In genomic region chr4:43745187-43745586, GRCm38 (mm10) we compare ENCODE assay signal across 11 mouse cellular contexts. TPM values are rescaled to one million over a fixed set of nuclear protein-coding genes. Genes with fewer than 3 reads are reported as not detected.
DNase-seq lines count a peak whose midpoint lies in the region; ATAC-seq and TF ChIP-seq lines count a peak whose summit lies in the region.
"Had no signal": no experiment of that assay in that cellular context is flagged by ENCODE, and none has a peak within 500 bp of the region (broad histone marks: within the 10 kb centered on the region; RNA-seq: fewer than 3 reads in every experiment).

No protein-coding gene starts in this region.

- H3K4me2 ChIP-seq in embryonic facial prominence, embryonic 11.5 days (ENCODE audit: low read depth, low read length) = no peak overlapping the region
- no peak overlapping the region for H3K4me2 ChIP-seq in limb, embryonic 11.5 days (ENCODE audit: low read depth, severe bottlenecking)

- no peaks in the 10 kb centered on the region for H3K9me3 ChIP-seq in embryonic facial prominence, embryonic 11.5 days (replicated peaks; ENCODE audit: control insufficient read depth, low read length)
- no peaks in the 10 kb centered on the region; the same call in 1 of the 2 replicates for H3K9me3 ChIP-seq in embryonic facial prominence, embryonic 10.5 days
- H3K9me3 ChIP-seq in limb, embryonic 11.5 days (ENCODE audit: control insufficient read depth, low read length) = no peaks in the 10 kb centered on the region
- no peaks in the 10 kb centered on the region for H3K9me3 ChIP-seq in limb, embryonic 10.5 days (replicated peaks)

- intact Hi-C loops in gastrocnemius, postnatal 14 days (cut with DNase I; ENCODE audit: low total_unique reads) = no loop called here

- TF ChIP-seq POLR2A in brain, embryonic 14.5 days (IDR thresholded peaks at IDR 0.05; ENCODE audit: borderline replicate concordance, extremely low read depth, insufficient read depth, insufficient read length, poor library complexity, severe bottlenecking) = no peak

- H3K9ac ChIP-seq in embryonic facial prominence, embryonic 11.5 days (replicated peaks; ENCODE audit: low read length) = no peak overlapping the region
- no peak overlapping the region for H3K9ac ChIP-seq in limb, embryonic 11.5 days (ENCODE audit: low read length)

- peak; percentile 49 for TF ChIP-seq CTCF in brain, embryonic 14.5 days (IDR thresholded peaks at IDR 0.05; ENCODE audit: borderline replicate concordance, extremely low read depth, insufficient read depth, insufficient read length)

- no peaks in the 10 kb centered on the region for H3K4me1 ChIP-seq in embryonic facial prominence, embryonic 11.5 days (ENCODE audit: control insufficient read depth, insufficient read depth, low read length)
- H3K4me1 ChIP-seq in embryonic facial prominence, embryonic 10.5 days = peaks cover 15% of the 10 kb centered on the region; the same call in 1 of the 2 replicates
- H3K4me1 ChIP-seq in limb, embryonic 11.5 days (ENCODE audit: control insufficient read depth, insufficient read depth, low read length) = no peaks in the 10 kb centered on the region
- H3K4me1 ChIP-seq in limb, embryonic 10.5 days = peaks cover 9% of the 10 kb centered on the region

- WGBS in embryonic facial prominence, embryonic 11.5 days = 17% methylated on average over 6 of the region's 6 CpGs
- WGBS in embryonic facial prominence, embryonic 10.5 days = 22% methylated on average over 6 of the region's 6 CpGs
- 20% methylated on average over 6 of the region's 6 CpGs for WGBS in limb, embryonic 11.5 days
- 17% methylated on average over 6 of the region's 6 CpGs for WGBS in limb, embryonic 10.5 days

- no peak overlapping the region for H3K4me3 ChIP-seq in embryonic facial prominence, embryonic 11.5 days (ENCODE audit: low read depth, low read length)
- H3K4me3 ChIP-seq in embryonic facial prominence, embryonic 10.5 days = no peak overlapping the region
- H3K4me3 ChIP-seq in limb, embryonic 11.5 days (ENCODE audit: low read depth, low read length) = no peak overlapping the region
- H3K4me3 ChIP-seq in limb, embryonic 10.5 days = no peak overlapping the region
- H3K4me3 ChIP-seq: megakaryocyte, embryonic 14.5 days had no signal

- no peak for ATAC-seq in embryonic facial prominence, embryonic 11.5 days (replicated peaks; ENCODE audit: insufficient number of reproducible peaks, low FRiP score, low TSS enrichment, low read depth)
- 0 out of 2 replicates have a peak, but pooled peaks have one; percentile 54 for ATAC-seq in limb, embryonic 11.5 days (ENCODE audit: insufficient number of reproducible peaks, low FRiP score, low TSS enrichment, low read depth)

- H3K27me3 ChIP-seq in embryonic facial prominence, embryonic 11.5 days (ENCODE audit: control insufficient read depth, insufficient read depth, low read length) = no peaks in the 10 kb centered on the region
- H3K27me3 ChIP-seq in embryonic facial prominence, embryonic 10.5 days (replicated peaks; ENCODE audit: low read depth, poor library complexity, severe bottlenecking) = no peaks in the 10 kb centered on the region
- H3K27me3 ChIP-seq in limb, embryonic 11.5 days (ENCODE audit: control insufficient read depth, insufficient read depth, low read length) = no peaks in the 10 kb centered on the region
- no peaks in the 10 kb centered on the region for H3K27me3 ChIP-seq in limb, embryonic 10.5 days (ENCODE audit: low read depth, poor library complexity, severe bottlenecking)

- no peaks in the 10 kb centered on the region for H3K36me3 ChIP-seq in embryonic facial prominence, embryonic 11.5 days (replicated peaks; ENCODE audit: control insufficient read depth, insufficient read depth, low read depth, low read length)
- H3K36me3 ChIP-seq in embryonic facial prominence, embryonic 10.5 days (replicated peaks) = no peaks in the 10 kb centered on the region
- no peaks in the 10 kb centered on the region for H3K36me3 ChIP-seq in limb, embryonic 11.5 days (ENCODE audit: control insufficient read depth, insufficient read depth, low read length)
- H3K36me3 ChIP-seq in limb, embryonic 10.5 days = no peaks in the 10 kb centered on the region

- no peak overlapping the region for H3K27ac ChIP-seq in embryonic facial prominence, embryonic 11.5 days (replicated peaks; ENCODE audit: low read depth, low read length)
- no peak overlapping the region for H3K27ac ChIP-seq in embryonic facial prominence, embryonic 10.5 days (replicated peaks)
- H3K27ac ChIP-seq in limb, embryonic 11.5 days (replicated peaks; ENCODE audit: low read depth, low read length) = no peak overlapping the region
- H3K27ac ChIP-seq in limb, embryonic 10.5 days = no peak overlapping the region

- peak; percentile 79 for DNase-seq in embryonic facial prominence, embryonic 11.5 days (ENCODE audit: low spot score)
- DNase-seq in embryonic facial prominence, embryonic 10.5 days (ENCODE audit: low spot score) = no peak
- DNase-seq in limb, embryonic 11.5 days (ENCODE audit: low spot score) = no peak
- DNase-seq in limb, embryonic 10.5 days (ENCODE audit: low spot score) = no peak
- peak; percentile 65 for DNase-seq in brain, embryonic 14.5 days (ENCODE audit: low read depth)
- DNase-seq in lung, postnatal 25 days (ENCODE audit: low spot score) = peak; percentile 55
- no peak for DNase-seq in gastrocnemius, postnatal 14 days
- DNase-seq in spleen, adult 18-20 months = no peak
- DNase-seq: kidney, postnatal 36 days had no signal

RNA-seq across cellular contexts. Expression of gene Spaar, which starts 15.4 kb away (rescaled TPM):
- polyA plus RNA-seq in embryonic facial prominence, embryonic 11.5 days (2014; fragmentation: Nextera tagmentation; extraction: Ambion mirVana) = 0.04 and 0.08 TPM in 2 replicates
- 0.06 TPM in 1 of 2 replicates, not detected in the other for polyA plus RNA-seq in embryonic facial prominence, embryonic 10.5 days (2016; fragmentation: Nextera tagmentation; extraction: Ambion mirVana)
- polyA plus RNA-seq in limb, embryonic 11.5 days (2014; fragmentation: Nextera tagmentation; extraction: Ambion mirVana) = 0.20 and 0.27 TPM in 2 replicates
- polyA plus RNA-seq in limb, embryonic 10.5 days (2016; fragmentation: Nextera tagmentation; extraction: Ambion mirVana) = 0.05 and 0.10 TPM in 2 replicates
- polyA plus RNA-seq in brain, embryonic 14.5 days (2012; rRNA removed) = 0.10 and 0.11 TPM in 2 replicates
- total RNA-seq in gastrocnemius, postnatal 14 days (2021) = 1 to 10 TPM; 1.1 to 2.2 TPM

RNA-seq across cellular contexts. Expression of gene Hrct1, which starts 18.2 kb away (rescaled TPM):
- 0.18 and 0.20 TPM in 2 replicates for polyA plus RNA-seq in embryonic facial prominence, embryonic 11.5 days (2014; fragmentation: Nextera tagmentation; extraction: Ambion mirVana)
- 0.14 TPM in 1 of 2 replicates, not detected in the other for polyA plus RNA-seq in embryonic facial prominence, embryonic 10.5 days (2016; fragmentation: Nextera tagmentation; extraction: Ambion mirVana)
- 0.29 TPM in 1 of 2 replicates, not detected in the other for polyA plus RNA-seq in limb, embryonic 11.5 days (2014; fragmentation: Nextera tagmentation; extraction: Ambion mirVana)
- 0.35 and 0.40 TPM in 2 replicates for polyA plus RNA-seq in limb, embryonic 10.5 days (2016; fragmentation: Nextera tagmentation; extraction: Ambion mirVana)
- 0.38 and 0.53 TPM in 2 replicates for polyA plus RNA-seq in brain, embryonic 14.5 days (2012; rRNA removed)
- total RNA-seq in gastrocnemius, postnatal 14 days (2021) = 1 to 10 TPM; 1.9 to 2.7 TPM

RNA-seq across cellular contexts. Expression of gene Olfr159, which starts 25.6 kb away (rescaled TPM):
- not detected in 2 replicates for polyA plus RNA-seq in embryonic facial prominence, embryonic 11.5 days (2014; fragmentation: Nextera tagmentation; extraction: Ambion mirVana)
- polyA plus RNA-seq in embryonic facial prominence, embryonic 10.5 days (2016; fragmentation: Nextera tagmentation; extraction: Ambion mirVana) = not detected in 2 replicates
- polyA plus RNA-seq in limb, embryonic 11.5 days (2014; fragmentation: Nextera tagmentation; extraction: Ambion mirVana) = not detected in 2 replicates
- polyA plus RNA-seq in limb, embryonic 10.5 days (2016; fragmentation: Nextera tagmentation; extraction: Ambion mirVana) = not detected in 2 replicates
- not detected in 2 replicates for polyA plus RNA-seq in brain, embryonic 14.5 days (2012; rRNA removed)
- not detected for total RNA-seq in gastrocnemius, postnatal 14 days (2021)
- polyA plus RNA-seq: small intestine, adult 2 months had no signal

RNA-seq across cellular contexts. Expression of gene Olfr71, which starts 35.1 kb away (rescaled TPM):
- not detected in 2 replicates for polyA plus RNA-seq in embryonic facial prominence, embryonic 11.5 days (2014; fragmentation: Nextera tagmentation; extraction: Ambion mirVana)
- not detected in 2 replicates for polyA plus RNA-seq in embryonic facial prominence, embryonic 10.5 days (2016; fragmentation: Nextera tagmentation; extraction: Ambion mirVana)
- polyA plus RNA-seq in limb, embryonic 11.5 days (2014; fragmentation: Nextera tagmentation; extraction: Ambion mirVana) = not detected in 2 replicates
- polyA plus RNA-seq in limb, embryonic 10.5 days (2016; fragmentation: Nextera tagmentation; extraction: Ambion mirVana) = not detected in 2 replicates
- polyA plus RNA-seq in brain, embryonic 14.5 days (2012; rRNA removed) = not detected in 2 replicates
- total RNA-seq in gastrocnemius, postnatal 14 days (2021) = not detected
- polyA plus RNA-seq: small intestine, adult 2 months had no signal

RNA-seq across cellular contexts. Expression of gene Olfr70, which starts 44.6 kb away (rescaled TPM):
- polyA plus RNA-seq in embryonic facial prominence, embryonic 11.5 days (2014; fragmentation: Nextera tagmentation; extraction: Ambion mirVana) = not detected in 2 replicates
- 0.07 TPM in 1 of 2 replicates, not detected in the other for polyA plus RNA-seq in embryonic facial prominence, embryonic 10.5 days (2016; fragmentation: Nextera tagmentation; extraction: Ambion mirVana)
- not detected in 2 replicates for polyA plus RNA-seq in limb, embryonic 11.5 days (2014; fragmentation: Nextera tagmentation; extraction: Ambion mirVana)
- not detected in 2 replicates for polyA plus RNA-seq in limb, embryonic 10.5 days (2016; fragmentation: Nextera tagmentation; extraction: Ambion mirVana)
- polyA plus RNA-seq in brain, embryonic 14.5 days (2012; rRNA removed) = not detected in 2 replicates
- total RNA-seq in gastrocnemius, postnatal 14 days (2021) = not detected
- polyA plus RNA-seq: small intestine, adult 2 months had no signal

Comparison
In these comparisons a context has a peak if more than half of its experiments do, and no peak if none do; other contexts are left out.
1. DNase-seq: peak in embryonic facial prominence, embryonic 11.5 days (single experiment), brain, embryonic 14.5 days (single experiment) and lung, postnatal 25 days (single experiment); none in embryonic facial prominence, embryonic 10.5 days (single experiment), limb, embryonic 11.5 days (single experiment), limb, embryonic 10.5 days (single experiment), gastrocnemius, postnatal 14 days (single experiment) and spleen, adult 18-20 months (0 of 2).